Mouse (Mus musculus): Measurements from ENCODE around the gene Btbd35f18. TPM values are rescaled to one million over a fixed set of nuclear protein-coding genes. Genes with fewer than 3 reads are reported as not detected.

Btbd35f18 gene
- not detected in 2 replicates for polyA plus RNA-seq (2012)

DNA sequence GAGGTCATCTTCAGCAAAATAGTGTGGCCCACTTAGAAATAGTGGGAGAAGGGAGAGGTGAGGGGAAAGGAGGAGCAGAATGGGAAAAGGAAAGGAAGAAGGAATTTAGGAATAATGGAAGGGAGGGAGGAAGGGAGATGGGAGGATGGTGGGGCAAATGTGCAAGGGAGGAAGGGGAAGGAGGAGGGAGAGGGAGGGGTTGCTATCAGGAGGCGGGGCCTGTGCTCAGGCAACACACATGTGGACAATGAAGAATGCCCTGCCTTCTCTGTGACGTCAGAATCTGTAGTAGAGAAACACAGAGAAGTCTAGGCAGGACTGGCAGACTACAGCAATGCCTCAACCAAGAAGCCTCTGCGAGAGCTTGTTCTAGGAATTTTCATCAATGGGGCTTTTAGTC lies at the start of gene Btbd35f18:
Gene Btbd35f18, plus strand, starts transcription at position 301 of the 400 bp plus-strand sequence.

Other genes with a start within 250 kb of the Btbd35f18 start
- gene Btbd35f10, start 52.7 kb downstream of the Btbd35f18 start, polyA plus RNA-seq (2012), result not detected in 2 replicates

Measured in megakaryocyte-erythroid progenitor cell, adult 5 weeks (primary cell).